Mouse (Mus musculus) adrenal gland, adult 2 months (tissue): ENCODE measurements around the gene Lum. TPM values are rescaled to one million over a fixed set of nuclear protein-coding genes. Genes with fewer than 3 reads are reported as not detected.
A peak's percentile ranks its signal among the peaks of the same experiment; 100 is the strongest.

ENCODE experiments used
- DNase-seq: peaks from one replicate; pipeline ENCODE4 v3.0.0; 2021
- long read RNA-seq: library from polyadenylated mRNA; stranded (forward); transcript quantifications from one replicate; pipeline ENCODE4 v2.0.0, GENCODE M21; 2021
- polyA plus RNA-seq: library from polyadenylated mRNA; depleted of rRNA; stranded (reverse); fragments of >200 nt; gene quantifications from 2 replicates; pipeline ENCODE4 v1.2.3, GENCODE M21; 2012; rRNA removed
- total RNA-seq, 2 experiments: library from RNA; stranded (reverse); gene quantifications; 2 replicates each; pipeline ENCODE4 v1.2.3; 2021

The Lum gene
- total RNA-seq = 10 to 100 TPM; 17.5 to 19.2 TPM
- 2.1 and 2.8 TPM in 2 replicates for polyA plus RNA-seq
- long read RNA-seq, transcript Lum-201 (3 exons, 2,448 nt) = major isoform, 26 of 30 reads
- long read RNA-seq, partial matches to known transcripts = 2 of 30 reads
- long read RNA-seq, other reads (novel, unspliced or antisense) = 2 of 30 reads

DNA sequence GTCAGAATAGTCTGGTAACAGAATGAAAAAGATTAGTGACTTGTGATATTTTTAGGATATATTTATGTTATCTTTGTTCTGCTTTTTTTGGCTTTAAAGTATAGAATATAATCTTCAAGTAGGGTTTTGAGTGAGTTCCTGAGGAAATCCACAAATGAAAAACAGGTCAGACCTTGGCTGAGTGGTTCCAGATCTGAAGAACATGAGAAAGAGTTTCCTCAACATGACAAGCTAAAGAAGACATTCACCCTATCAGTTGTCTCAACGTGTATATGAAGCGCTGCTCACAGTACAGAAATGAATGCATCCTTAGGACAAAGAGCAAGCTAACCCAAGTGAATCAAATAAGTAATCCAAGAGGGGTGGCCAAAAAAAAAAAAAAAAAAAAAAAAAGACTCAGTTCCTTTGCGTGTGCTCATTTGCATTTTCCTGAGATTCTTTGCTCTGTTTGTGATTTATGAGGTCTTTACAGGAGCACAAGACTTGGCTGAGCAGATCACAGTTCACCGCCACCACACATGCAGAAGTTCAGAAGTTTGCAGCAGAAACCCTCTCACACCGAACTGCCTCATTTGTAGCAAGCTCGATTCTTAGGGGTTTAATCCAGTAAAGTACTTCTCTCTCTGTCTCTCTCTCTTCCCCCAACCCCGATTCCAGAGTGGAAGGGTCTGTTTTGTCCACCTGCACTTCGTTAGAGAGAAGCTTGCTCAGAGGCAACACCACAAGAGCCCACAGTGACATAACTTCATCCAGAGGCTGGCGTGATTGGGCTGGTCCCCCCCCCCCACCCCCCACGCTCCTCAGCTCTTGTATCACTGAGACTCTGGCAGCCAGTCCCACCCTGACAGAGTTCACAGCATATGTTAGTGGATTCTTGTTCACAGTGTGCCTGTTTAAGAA is at the start of gene Lum:
TSS of gene Lum (plus strand) at position 172 of the 900 bp plus-strand sequence.
- no peak for DNase-seq

DNA sequence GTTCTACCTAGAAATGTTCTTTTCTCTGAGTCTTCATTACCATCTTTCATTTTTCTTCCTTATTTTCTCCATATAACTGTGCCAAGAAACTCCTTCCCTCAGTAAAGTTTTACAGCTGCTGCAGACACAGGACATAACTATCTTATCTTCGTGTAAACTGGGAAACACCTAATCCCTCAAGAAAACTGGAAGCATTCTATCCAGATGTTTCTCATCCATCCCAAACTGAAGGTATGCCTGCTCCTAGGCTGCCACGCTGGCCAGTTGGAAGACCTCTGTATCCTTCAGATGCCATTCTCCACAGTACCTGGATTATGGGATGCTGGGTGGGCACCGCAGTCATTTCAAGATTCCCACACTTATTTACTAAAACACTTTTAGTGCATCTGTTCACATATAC is 41.6 kb upstream of the Lum start:
- no peak for DNase-seq

DNA sequence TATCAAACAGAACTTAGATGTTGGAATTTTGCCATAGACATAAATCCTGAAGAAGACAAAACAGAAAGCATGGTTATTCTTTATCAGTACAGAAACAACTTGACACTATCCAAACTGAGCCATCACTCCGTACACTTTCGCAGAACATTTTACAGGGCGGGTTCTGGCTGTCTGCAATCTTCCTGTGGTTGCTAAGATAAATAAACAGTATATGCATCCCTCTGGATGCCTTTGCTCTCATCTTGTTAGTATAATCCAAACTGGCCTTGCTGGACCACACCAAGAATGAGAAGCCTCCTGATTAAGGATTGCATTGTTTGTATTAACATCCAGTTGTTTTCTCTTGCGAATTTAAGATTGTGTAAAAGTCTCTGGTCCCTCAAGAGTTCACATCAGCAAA is 29.2 kb upstream of the Lum start:
- no peak for DNase-seq

DNA sequence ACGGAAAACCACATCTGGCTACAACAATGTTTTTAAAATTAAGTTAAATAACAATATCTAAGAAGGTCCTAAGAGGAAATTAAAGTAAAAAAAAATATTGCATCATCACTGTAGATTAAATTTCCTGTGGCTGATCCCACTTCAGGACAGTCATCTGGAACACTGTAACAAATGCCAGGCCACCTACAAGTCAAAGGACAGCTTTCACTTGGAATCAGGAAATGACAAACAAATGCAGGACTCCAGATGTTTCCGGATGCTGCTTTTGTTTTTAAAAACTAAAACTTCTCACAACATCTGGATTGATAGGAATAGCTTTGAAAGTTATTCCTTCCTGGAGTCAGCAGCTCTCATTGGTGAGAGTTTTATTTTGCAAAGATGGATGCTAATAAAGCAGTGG is 28.0 kb upstream of the Lum start:
- no peak for DNase-seq

DNA sequence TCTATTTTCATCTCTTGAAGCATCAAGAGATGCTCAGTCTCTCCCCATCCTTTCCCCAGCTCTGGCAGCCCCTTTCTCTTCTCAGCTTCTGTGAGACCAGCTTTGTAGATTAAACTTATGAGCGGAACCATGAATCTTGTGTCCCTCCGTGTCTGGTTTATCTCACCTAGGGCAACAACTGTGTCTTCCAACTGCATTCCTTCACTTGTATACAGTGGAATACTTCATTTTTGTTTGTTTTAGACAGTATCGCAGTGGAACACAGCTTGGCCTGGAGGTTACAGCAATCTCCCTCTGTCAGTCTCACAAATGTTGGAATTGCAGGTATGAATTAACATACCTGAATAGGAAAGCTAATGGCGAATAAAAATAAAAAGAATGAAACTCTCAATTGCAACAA is 26.7 kb upstream of the Lum start:
- DNase-seq = no peak

DNA sequence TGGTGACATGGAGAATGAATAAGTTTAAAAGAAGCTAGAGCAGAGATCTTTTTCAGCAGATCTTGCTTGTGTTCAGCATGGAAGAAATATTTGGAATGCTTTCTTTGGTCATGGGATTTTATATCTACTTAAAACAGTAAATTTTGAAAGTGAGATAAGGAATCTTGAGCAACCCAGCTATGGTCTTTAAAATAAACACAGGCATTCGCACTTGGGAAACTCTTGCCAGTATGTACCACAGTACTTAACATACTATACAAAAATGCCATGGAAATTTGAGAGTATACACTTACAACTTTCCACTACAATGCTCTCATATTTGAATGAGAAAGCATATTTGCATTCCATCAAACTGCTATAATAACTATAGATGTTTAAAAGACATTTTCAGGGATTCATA is 17.2 kb upstream of the Lum start:
- no peak for DNase-seq

DNA sequence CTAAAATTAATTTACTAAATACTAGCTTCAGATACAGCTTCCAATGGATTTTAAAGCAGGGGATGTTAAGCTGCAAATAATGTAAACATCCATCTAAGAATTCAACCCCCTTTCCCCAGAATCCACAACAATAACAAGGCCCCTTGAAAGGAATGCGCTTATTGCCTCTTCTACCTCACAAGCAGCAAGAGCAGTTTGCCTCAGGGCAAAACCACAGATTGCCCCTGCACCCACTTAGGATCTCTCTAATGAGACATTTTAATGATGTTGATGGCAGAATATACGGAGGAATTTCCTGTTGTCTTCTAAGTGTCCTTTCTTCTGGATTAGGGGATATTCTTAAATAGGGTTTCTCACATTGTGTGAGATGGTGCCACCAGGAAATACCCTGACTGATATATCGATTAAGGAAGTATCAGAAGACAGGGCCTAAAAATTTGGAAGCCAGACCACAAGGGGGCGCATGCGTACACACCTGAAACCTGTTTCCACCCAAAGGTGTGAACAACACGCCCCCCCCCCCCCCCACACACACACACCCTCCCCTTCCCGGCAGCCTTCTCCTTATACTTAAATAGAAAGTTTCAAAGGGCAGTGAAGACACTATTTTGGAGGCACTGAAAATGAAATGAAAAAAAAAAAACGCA is 2.7 kb downstream of the Lum start:
- peak; percentile 11 for DNase-seq

DNA sequence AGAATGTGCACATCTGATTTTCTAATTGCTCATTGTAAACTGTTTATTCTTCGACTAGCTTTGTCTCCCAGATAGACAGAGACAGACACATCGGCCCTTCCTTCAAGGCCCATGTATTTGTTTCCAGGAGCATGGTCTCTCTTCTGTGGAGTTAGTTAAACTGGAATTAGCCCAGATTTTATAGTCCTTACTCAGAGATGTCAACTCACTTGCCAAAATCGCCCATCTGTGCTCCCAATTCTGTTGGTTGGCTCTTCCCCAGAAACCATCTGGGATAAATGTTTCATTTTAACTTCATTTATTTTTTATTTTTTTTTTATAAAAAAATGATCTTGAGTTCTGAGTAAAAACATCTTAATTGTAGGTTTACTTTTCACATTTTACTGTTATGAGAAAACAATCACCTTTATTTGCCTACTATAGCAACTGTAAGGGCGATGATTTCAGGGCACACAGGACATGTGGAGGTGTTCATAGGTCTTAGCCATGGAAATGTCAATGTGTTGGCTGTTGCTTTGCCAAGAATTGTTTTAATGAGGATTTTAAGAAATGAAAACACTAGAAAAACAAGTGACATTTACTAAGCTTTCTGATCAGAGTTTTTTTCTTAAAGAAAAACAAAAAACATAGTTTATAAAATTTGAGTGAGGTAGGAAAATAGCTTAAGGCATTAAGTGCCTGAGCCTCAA is 17.8 kb downstream of the Lum start:
- no peak for DNase-seq

DNA sequence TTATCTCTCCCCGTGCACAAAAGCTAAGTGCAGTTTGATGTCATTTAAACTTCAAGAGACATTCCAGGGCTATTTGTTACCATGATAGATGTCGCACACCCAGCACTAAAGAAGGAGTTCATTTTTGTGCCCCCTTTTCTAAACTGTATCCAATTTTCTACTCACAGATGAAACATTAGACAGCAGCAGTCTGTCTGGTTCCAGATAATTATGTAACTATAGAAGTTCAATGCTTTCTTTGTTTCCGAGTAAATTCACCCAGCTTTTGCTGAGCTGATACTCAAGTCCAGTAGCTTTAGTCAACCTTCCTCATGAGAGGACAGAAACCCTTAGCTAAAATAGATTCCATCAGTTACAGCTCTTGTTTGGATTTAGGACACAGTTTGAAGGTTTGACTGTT is 19.2 kb downstream of the Lum start:
- no peak for DNase-seq

DNA sequence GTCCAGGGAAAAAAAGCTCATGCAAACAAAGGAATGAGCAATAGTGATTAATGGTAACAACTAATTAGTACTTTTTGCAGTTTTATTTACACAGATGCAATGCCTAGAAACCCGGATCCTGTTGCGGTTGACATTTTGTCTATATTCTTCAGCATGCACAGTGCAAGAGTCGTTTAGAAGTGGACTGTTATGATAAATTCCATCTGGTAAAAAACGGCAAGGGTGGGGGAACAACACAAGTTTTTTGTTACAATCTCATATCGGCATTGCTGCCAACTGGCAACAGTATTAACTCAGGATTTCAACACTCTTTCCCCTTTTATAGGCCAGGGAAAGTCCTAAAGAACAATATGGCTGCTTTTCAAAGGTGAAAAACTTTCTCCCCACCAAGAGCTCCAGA is 22.2 kb downstream of the Lum start:
- no peak for DNase-seq

DNA sequence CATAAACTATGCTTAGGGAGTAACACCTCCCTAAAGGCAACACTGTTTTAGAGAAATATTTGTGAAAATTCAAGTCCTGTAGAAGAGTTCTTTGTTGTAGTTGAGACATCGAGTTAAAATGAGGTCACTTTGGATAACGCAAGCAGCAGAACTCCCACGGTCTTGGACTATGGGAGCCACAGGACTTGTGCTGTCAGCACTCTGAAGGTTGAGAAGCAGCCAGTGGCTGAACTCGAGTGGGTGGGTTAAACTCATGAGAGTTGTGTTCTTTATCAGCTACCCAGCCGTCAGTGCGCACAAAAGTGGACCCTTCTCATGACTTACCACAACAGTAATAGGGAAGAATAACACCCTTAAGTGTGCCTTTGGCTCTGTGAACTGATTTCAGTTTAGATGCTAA is 24.6 kb downstream of the Lum start:
- DNase-seq = no peak

DNA sequence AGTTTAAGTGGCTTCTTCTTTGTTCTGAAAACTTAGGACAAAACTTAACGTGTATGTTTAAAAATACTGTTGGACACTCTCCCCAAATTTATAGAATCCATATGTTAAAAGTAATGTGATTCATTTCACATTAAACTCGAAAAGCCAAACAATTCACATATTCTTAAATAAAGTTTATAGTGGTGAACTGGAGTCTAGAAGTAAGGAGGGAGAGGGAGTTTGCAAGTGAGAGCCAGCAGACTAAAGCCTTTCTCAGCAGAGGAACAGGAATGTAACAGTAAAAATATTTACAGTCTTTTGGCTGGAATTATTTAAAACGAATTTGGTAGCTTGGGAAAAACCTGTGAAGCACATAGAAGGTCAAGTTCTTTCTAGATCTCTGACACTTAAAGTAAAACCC is 26.1 kb downstream of the Lum start:
- no peak for DNase-seq

DNA sequence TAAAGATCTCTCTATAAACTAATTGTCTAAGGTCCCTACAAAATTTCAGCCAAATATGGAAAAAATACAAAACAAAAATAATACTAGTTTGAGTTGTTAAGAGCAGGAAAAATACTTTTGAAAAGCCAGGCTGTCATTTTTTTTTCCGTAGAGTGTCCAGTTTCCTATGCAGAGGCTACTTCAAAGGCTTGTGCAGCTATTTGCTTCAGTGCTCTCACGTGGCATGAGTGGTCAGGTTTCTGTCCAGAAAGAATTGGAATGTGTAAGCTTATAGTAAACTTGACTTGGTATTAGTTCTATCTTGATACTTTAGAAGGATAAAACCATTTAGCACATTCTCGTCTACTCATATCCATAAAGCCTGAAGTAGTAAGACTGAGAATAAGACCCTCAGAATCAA is 26.8 kb downstream of the Lum start:
- DNase-seq = no peak

DNA sequence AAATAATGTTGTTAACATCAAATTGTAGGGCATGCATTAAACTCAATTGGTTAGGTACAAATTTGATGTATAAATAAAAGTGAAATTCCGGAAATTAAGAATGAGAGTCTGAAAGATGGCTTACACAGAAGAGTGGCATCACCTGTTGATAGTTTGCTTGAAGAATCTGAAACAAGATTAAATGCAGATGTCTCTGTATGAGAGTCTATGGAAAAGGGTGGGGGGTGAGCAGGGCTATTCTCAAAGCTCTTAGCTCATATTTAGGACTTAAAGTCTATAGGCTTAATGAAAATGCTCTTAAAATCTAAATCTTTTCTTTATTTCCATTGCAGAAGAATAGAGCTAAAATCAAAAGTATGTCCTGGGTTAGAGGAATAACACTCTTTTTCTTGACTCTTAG is 30.8 kb downstream of the Lum start:
- no peak for DNase-seq

DNA sequence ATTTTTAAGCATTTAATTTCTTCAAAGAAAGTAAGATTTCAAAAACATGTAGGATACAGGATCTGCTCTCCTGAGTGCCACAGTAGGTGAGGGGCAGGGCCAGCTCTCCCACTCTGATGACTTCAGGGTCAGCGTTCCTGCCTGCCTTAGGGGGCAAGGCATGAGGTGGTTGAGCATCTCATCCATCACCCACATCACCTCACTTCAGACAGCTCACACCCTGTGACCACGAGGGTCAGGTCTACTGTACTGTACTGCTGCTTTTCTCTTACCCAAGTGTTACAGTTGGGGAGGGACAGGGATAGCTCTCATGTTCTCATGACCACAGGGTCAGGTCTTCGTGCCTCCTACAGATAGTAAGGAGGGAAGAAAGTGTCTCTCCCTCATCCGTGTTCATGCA is 36.8 kb downstream of the Lum start:
- no peak for DNase-seq

DNA sequence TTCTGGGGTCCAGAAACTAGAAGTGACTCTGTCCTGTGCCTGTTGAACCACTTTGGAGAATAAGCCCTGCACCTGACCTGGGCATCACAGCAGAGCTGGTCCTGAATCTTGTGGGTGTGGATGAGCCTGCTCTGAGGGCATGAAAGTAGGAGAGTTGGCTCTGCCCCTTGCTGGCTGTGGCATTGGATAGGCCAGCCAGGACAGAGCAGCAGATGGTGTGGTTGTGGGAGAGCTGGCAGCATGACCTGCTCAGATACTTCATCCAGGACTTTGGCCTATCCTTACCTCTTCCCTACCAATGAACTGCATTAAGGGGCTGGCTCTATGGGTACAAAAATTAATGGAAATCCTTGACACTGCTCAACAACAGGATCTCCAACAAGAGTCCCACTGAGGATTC is 38.3 kb downstream of the Lum start:
- DNase-seq = no peak

DNA sequence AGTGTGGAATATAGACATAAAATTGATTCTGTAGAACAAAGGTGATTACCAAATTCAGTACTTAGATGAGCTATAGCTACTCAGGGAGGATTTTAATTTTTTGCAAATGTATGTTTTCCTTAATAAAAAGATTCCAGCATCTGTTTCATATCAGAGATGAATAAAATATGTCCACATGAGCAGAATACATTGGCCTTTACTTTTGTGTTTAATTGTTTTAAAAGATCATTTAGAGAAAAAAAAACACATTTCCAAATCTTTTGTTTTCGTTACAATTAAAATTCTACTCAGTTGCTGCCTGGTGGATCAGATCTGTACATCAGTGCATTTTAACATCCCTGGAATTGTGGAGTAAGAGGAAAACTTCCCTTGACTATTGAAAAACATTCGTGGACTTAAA is 41.7 kb downstream of the Lum start, which contains the start of gene Kera:
TSS of gene Kera (plus strand) at position 301 of the 400 bp plus-strand sequence.
- DNase-seq = no peak

Other genes starting within 250 kb of the Lum start
- 100 to 1,000 TPM; 209 to 328 TPM for gene Dcn, start 85.5 kb upstream of the Lum start, total RNA-seq
- 29.7 and 31.3 TPM in 2 replicates for gene Dcn, start 85.5 kb upstream of the Lum start, polyA plus RNA-seq
- gene Kera, start 41.8 kb downstream of the Lum start, total RNA-seq = not detected
- gene Kera, start 41.8 kb downstream of the Lum start, polyA plus RNA-seq = not detected in 2 replicates
- gene Epyc, start 78.9 kb downstream of the Lum start, total RNA-seq = under 1 TPM; 0.49 to 0.55 TPM
- gene Epyc, start 78.9 kb downstream of the Lum start, polyA plus RNA-seq = not detected in 2 replicates
- gene Ccer1, start 127.9 kb downstream of the Lum start, total RNA-seq = not detected
- gene Ccer1, start 127.9 kb downstream of the Lum start, polyA plus RNA-seq = not detected in 2 replicates
- gene C030005K15Rik, start 161.6 kb downstream of the Lum start, total RNA-seq = not detected
- gene C030005K15Rik, start 161.6 kb downstream of the Lum start, polyA plus RNA-seq = not detected in 2 replicates